Mouse (Mus musculus) erythroblast, embryonic 14.5 days (primary cell): ENCODE data around the gene Fut1.

ENCODE experiments used
- GATA1 ChIP-seq: IDR thresholded peaks from 2 replicates; pipeline ENCODE4 v1.6.1; 2012; ENCODE audit warnings: low read length, inconsistent platforms, mixed read lengths
- TAL1 ChIP-seq: IDR thresholded peaks from 3 replicates; pipeline ENCODE4 v1.6.1; 2012; ENCODE audit warnings: low read length, inconsistent platforms, mixed read lengths

- TF ChIP-seq GATA1 (no peak), TAL1 (no peak)
Observed at GRCm38 (mm10) chr7:45643441-45644178, 26.5 kb downstream of the Fut1 start.
